Mouse (Mus musculus) bone marrow macrophage, adult 2 months (primary cell): ENCODE data around the gene Hoxd11.

Source experiments
- CTCF ChIP-seq: IDR thresholded peaks from 2 replicates; pipeline ENCODE4 v1.5.1; 2012; ENCODE audit warnings: low read depth, mild to moderate bottlenecking, low read length, moderate library complexity
- POLR2A ChIP-seq: IDR thresholded peaks from 2 replicates; pipeline ENCODE4 v1.6.1; 2012; ENCODE audit warnings: mild to moderate bottlenecking, low read depth, low read length, borderline replicate concordance

- no peak for TF ChIP-seq CTCF
- TF ChIP-seq POLR2A: no peak
Measured at GRCm38 (mm10) chr2:74679980-74680379, 623 bp downstream of the Hoxd11 start.
